15 mouse cellular contexts compared by ENCODE assay signal in the genomic region with DNA sequence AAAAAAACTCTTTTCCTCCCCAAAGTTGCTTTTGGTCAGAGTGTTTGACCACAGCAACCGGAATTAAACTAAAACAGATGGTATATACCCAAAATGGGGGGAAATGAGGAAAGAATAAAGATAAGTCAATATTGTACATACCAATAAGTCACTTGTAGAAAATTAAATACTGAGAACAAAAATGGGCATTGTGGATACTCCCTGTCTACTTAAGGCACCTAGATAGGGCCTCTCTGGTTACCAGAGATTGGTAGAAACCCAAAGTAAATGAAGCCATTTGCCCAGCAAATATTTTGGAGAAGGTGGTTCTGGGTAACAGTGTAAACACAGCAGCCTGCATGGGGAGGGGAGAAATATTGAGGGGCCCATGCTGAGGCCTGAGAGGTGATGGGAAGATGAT.
"Had no signal": no experiment of that assay in that cellular context is flagged by ENCODE, and none has a peak within 500 bp of the region (broad histone marks: within the 10 kb centered on the region; RNA-seq: fewer than 3 reads in every experiment).

No protein-coding gene starts in this region.

- H3K27ac ChIP-seq: intestine, embryonic 15.5 days; limb, embryonic 12.5 days; limb, embryonic 15.5 days; liver, embryonic 14.5 days; macrophage had no signal

- ATAC-seq: intestine, embryonic 15.5 days; liver, postnatal 0 days had no signal

- H3K4me2 ChIP-seq: intestine, embryonic 15.5 days; limb, embryonic 12.5 days; limb, embryonic 15.5 days; liver, embryonic 11.5 days had no signal

- H3K27me3 ChIP-seq: intestine, embryonic 15.5 days had no signal

- H3K36me3 ChIP-seq: intestine, embryonic 15.5 days; limb, embryonic 12.5 days; limb, embryonic 15.5 days had no signal

- H3K4me3 ChIP-seq: intestine, embryonic 15.5 days; limb, embryonic 12.5 days; limb, embryonic 15.5 days had no signal

- DNase-seq: kidney, adult 18-20 months; kidney, postnatal 14 days; kidney, postnatal 4 days; left cerebral cortex, postnatal 4 days; liver, postnatal 0 days; lung, postnatal 10 days; midbrain, embryonic 14.5 days; thymus, adult 18-20 months; thymus, postnatal 36 days had no signal

- H3K9me3 ChIP-seq: intestine, embryonic 15.5 days; limb, embryonic 12.5 days; limb, embryonic 15.5 days had no signal

- H3K9ac ChIP-seq: intestine, embryonic 15.5 days; limb, embryonic 12.5 days; limb, embryonic 15.5 days; liver, embryonic 14.5 days; liver, postnatal 0 days had no signal
